Mouse (Mus musculus): ENCODE measurements around the gene Hoxc5.

Gene Hoxc5

GRCm38 (mm10) chr15:102967511-102968397, 511 bp downstream of the Hoxc5 start:
- no peak for DNase-seq (ENCODE audit: low spot score)

- DNase-seq (ENCODE audit: low spot score) = no peak
Measured at GRCm38 (mm10) chr15:102969296-102969695, 2.1 kb downstream of the Hoxc5 start.

GRCm38 (mm10) chr15:102970740-102971139, 3.5 kb downstream of the Hoxc5 start:
- peak; percentile 73 for DNase-seq (ENCODE audit: low spot score)

DNA sequence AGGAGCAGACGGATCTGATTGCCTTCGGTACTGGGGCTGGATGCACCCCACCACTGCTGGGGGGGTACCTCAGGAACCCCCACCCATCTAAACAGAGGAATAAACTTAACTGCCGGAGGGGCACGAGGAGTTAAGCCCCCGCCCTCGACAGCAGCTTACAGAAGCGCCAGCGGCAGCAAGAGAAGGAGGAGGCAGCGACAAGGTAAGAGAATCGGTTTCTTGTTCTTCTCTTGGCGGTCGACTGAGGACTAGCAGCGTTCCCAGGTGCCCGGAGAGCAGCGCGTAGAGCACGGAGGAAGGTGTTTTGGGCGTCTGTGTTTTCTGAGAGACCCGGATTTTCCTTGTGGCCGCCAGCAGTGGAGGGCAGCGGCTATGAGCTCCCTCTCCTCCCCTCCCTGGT, 5.0 kb downstream of the Hoxc5 start:
- DNase-seq (ENCODE audit: low spot score) = no peak

DNA sequence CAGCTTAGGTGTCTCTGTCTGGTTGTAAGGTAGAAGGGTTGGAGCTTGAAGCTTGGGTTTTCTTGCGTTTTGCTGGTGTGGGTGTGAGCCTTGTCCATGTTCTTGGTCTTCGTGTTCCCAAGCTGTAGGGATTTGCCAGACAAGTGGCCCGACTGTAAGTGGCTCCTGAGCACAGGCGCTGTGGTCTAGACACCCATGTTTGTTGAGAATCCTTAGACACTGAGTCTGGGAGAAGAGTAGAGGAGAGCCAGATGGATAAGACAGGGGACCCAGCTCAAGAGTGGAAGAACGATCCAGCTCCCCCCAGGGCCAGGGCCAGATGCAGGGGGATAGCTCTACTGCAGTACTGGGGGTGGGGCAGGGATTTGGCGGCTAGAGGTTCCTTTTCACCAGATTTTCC, 5.5 kb downstream of the Hoxc5 start:
- no peak for DNase-seq (ENCODE audit: low spot score)

- no peak for DNase-seq (ENCODE audit: low spot score)
Measured at GRCm38 (mm10) chr15:102975034-102975433, 7.8 kb downstream of the Hoxc5 start.

DNA sequence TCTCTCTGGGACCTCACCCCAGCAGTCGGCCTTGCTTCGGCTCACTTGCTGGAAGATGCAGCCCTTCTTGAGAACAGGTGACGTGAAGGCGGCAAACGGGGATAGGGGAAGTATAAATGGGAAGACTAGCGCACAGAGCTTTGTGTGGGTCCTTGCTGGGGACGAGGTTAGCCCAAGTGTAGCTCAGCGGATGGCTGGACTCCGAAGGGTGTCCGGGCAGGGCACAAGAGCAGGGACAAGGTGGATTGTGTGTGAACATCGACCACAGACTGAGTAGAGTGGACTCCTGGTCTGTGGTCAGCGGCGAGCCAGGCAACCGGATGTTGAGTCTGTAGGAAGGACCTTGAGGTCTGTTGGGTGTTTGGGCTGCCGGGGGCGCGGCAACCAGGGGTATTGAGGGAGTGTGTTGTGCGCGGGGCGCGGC, 8.5 kb downstream of the Hoxc5 start:
- DNase-seq (ENCODE audit: low spot score) = no peak

GRCm38 (mm10) chr15:102976171-102976570, 8.9 kb downstream of the Hoxc5 start, which contains the start of gene Hoxc9:
TSS of gene Hoxc9 (plus strand) at chr15:102976439.
- no peak for DNase-seq (ENCODE audit: low spot score)

DNA sequence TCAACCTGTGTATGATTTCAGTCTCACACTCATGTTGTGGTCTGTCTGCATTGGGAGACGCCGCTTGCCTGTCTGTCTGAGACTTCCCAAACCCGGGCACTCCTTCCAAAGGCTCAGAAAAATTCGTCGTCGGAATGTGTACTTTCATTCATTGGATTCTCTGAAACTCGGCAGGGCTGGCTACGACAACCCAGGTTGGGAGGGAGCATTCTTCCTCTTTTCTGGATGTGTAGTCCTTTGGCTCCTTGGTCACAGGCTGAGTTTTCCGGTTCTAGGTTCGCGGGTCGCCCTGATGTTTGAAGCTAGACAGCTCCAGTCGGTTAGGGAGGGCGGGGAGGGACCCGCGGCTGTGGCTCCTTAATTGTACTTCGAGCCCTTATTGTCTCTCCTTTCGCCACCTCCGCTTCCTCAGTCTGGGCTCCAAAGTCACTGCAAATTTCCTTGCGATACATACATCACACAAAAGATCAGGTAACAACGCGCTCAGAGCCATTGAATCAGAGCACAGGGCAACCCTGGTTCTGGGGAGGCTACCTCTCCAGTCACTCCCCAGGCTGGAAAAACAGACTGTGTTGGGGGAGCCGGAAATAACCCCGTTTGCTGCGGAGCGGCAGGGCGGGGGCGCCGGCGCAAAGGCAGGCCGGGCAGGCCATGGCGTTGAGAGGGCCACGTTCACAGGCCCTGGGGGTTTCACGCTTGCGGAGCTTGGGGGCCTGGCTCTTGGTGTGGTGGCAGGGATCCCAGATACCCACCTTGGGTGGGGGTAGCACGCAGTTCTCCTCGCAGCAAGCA, 9.6 kb downstream of the Hoxc5 start:
- no peak for DNase-seq (ENCODE audit: low spot score)

GRCm38 (mm10) chr15:102977423-102977974, 10.3 kb downstream of the Hoxc5 start:
- no peak for DNase-seq (ENCODE audit: low spot score)

GRCm38 (mm10) chr15:102978615-102979515, 11.6 kb downstream of the Hoxc5 start:
- DNase-seq (ENCODE audit: low spot score) = no peak

GRCm38 (mm10) chr15:102979936-102980335, 12.7 kb downstream of the Hoxc5 start:
- no peak for DNase-seq (ENCODE audit: low spot score)

- DNase-seq (ENCODE audit: low spot score) = no peak
Measured at GRCm38 (mm10) chr15:102980352-102980751, 13.1 kb downstream of the Hoxc5 start.

GRCm38 (mm10) chr15:102980912-102981311, 13.7 kb downstream of the Hoxc5 start:
- DNase-seq (ENCODE audit: low spot score) = no peak

DNA sequence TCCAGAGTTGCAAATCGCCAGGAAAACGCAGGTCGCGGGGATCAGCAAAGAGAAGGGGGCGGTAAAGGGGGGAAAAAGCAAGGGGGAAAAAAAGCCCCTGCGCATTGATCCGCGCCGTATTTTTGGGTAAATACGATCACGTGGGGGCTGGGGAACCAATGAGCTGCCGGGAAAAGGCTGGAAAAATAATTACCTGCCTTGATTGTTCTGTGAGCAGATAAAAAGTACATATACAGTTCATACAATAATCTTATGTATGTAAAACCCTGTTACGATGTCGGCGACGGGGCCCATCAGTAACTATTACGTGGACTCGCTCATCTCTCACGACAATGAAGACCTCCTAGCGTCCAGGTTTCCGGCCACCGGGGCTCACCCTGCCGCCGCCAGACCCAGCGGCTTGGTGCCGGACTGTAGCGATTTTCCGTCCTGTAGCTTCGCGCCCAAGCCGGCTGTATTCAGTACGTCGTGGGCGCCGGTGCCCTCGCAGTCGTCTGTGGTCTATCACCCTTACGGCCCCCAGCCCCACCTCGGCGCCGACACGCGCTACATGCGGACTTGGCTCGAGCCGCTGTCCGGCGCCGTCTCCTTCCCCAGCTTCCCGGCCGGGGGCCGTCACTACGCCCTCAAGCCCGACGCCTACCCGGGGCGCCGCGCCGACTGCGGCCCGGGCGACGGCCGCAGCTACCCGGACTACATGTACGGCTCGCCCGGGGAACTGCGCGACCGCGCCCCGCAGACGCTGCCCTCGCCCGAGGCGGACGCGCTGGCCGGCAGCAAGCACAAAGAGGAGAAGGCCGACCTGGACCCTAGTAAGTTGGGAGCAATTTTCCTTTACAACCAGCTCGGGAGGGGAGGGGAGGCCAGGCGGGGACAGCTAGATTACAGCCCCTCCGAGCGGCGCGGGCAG, 14.4 kb downstream of the Hoxc5 start:
- no peak for DNase-seq (ENCODE audit: low spot score)

DNA sequence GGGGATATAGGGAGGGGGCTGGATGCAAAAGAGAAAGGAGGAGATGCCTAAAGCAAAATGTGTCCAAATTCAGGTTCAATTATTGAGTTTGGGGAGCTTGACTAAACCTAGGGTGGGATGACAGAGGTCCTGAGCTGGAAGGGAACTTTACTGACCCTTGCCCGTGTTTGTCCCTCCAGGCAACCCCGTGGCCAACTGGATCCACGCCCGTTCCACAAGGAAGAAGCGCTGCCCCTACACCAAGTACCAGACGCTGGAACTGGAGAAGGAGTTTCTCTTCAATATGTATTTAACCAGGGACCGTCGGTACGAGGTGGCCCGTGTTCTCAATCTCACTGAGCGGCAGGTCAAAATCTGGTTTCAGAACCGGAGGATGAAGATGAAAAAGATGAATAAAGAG, 16.5 kb downstream of the Hoxc5 start:
- DNase-seq (ENCODE audit: low spot score) = no peak

- no peak for DNase-seq (ENCODE audit: low spot score)
Measured at GRCm38 (mm10) chr15:102984521-102984920, 17.3 kb downstream of the Hoxc5 start.

DNA sequence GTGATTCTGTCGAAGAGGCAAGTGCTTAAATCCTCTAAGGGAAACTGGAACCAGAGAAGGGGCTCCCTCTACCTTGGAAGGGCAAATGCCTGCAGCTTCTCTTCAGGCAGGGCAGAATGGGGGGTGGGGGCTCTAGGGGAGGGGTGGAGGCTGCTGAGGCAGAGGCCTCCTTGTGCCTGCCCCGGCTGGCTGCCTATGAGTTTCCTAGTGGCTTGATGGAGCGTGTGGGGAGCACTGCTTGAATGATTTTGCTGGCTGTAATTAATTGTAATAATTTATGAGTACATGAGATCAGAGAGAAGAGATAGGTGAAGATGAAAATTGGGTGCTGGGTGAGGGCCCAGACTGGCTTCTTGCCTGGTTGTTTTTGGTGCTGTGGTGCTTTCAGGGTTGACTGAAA, 17.7 kb downstream of the Hoxc5 start:
- no peak for DNase-seq (ENCODE audit: low spot score)

- DNase-seq (ENCODE audit: low spot score) = peak; percentile 98
Measured at GRCm38 (mm10) chr15:102987124-102987833, 20.0 kb downstream of the Hoxc5 start.

- DNase-seq (ENCODE audit: low spot score) = no peak
Measured at GRCm38 (mm10) chr15:102988078-102988477, 20.8 kb downstream of the Hoxc5 start.
